In the genomic region with DNA sequence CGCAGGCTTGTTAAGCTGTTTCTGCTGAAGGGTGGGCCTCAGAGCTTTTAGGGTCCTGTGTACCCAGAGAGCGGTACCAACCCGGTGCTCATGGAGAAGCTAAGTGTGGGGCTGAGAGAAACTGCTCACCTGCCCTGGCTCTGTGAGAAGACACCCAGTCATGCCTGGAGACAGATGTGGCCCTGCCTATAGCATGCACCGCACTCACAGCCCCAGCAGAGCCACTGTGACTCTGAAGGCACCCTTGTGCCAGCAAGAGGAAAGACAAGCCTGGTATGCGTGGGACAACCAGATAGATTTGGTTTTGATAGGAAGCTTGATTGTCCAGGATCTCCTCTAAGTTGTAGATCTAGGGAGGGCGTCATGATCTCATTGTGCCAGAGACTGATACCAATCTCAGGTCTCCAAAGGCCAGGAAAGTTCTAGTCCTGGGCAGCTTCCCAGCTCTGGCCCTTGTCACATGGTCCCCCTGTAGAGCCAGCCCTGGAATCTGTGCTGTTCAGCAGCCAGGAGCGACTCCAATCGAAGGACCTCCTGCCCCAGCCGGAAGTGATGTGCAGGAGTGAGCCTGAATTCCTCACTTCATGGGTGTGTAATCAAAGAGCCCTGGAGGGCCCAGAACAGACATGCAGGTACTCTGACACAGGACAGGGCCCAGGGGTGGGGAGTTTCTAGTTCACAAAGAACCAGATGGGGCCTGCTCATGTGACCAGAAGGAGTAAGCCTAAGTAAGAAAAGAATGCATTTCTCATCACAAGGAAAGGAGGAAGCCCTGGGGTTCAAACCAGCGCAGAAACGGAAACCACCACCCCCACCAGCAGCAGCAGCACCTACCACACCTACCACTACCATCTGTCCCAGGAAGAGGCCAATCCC, we compare ENCODE assay signal across 9 mouse cellular contexts.
DNase-seq lines count a peak whose midpoint lies in the region; ATAC-seq and TF ChIP-seq lines count a peak whose summit lies in the region.
"Had no signal": no experiment of that assay in that cellular context is flagged by ENCODE, and none has a peak within 500 bp of the region (broad histone marks: within the 10 kb centered on the region; RNA-seq: fewer than 3 reads in every experiment).

No protein-coding gene starts in this region.

- no peak for DNase-seq in lung, postnatal 14 days
- peak; percentile 8 to 36 for DNase-seq in kidney, postnatal 4 days
- DNase-seq in thymus, postnatal 25 days = peak; percentile 63
- DNase-seq in B cell, adult 2 months = no peak
- no peak for DNase-seq in midbrain, postnatal 0 days (ENCODE audit: low spot score)
- DNase-seq in urinary bladder, postnatal 4 days (ENCODE audit: low spot score in 2 of 2) = no peak

- H3K27ac ChIP-seq in lung, embryonic 16.5 days (ENCODE audit: low read length) = peak overlapping the region; percentile 66
- H3K27ac ChIP-seq in heart, embryonic 11.5 days (ENCODE audit: low read depth, low read length) = peak overlapping the region; percentile 62
- no peak overlapping the region for H3K27ac ChIP-seq in midbrain, postnatal 0 days (ENCODE audit: low read depth, low read length)

- H3K9ac ChIP-seq in lung, embryonic 16.5 days (ENCODE audit: low read length) = no peak overlapping the region
- no peak overlapping the region for H3K9ac ChIP-seq in heart, embryonic 11.5 days (ENCODE audit: low read depth, low read length)
- H3K9ac ChIP-seq in midbrain, postnatal 0 days (replicated peaks; ENCODE audit: low read length, poor library complexity, severe bottlenecking) = no peak overlapping the region

- 65% methylated on average over 11 of the region's 11 CpGs for WGBS in lung, embryonic 16.5 days
- 65% methylated on average over 11 of the region's 11 CpGs for WGBS in heart, embryonic 11.5 days (ENCODE audit: insufficient replicate concordance)
- 84% methylated on average over 11 of the region's 11 CpGs for WGBS in midbrain, postnatal 0 days

- peaks cover 6% of the 10 kb centered on the region; the same call in 1 of the 2 replicates for H3K9me3 ChIP-seq in lung, embryonic 16.5 days (ENCODE audit: control insufficient read depth, low read length)
- no peaks in the 10 kb centered on the region for H3K9me3 ChIP-seq in heart, embryonic 11.5 days (replicated peaks; ENCODE audit: control insufficient read depth, low read length)
- no peaks in the 10 kb centered on the region for H3K9me3 ChIP-seq in midbrain, postnatal 0 days (ENCODE audit: low read length)

- H3K4me2 ChIP-seq in lung, embryonic 16.5 days (ENCODE audit: low read depth, low read length) = no peak overlapping the region
- no peak overlapping the region; the same call in 1 of the 2 replicates for H3K4me2 ChIP-seq in heart, embryonic 11.5 days
- no peak overlapping the region for H3K4me2 ChIP-seq in midbrain, postnatal 0 days (ENCODE audit: low read depth, low read length, poor library complexity, severe bottlenecking)

- no peaks in the 10 kb centered on the region for H3K27me3 ChIP-seq in lung, embryonic 16.5 days (ENCODE audit: control insufficient read depth, insufficient read depth, low read depth, low read length)
- no peaks in the 10 kb centered on the region for H3K27me3 ChIP-seq in heart, embryonic 11.5 days (ENCODE audit: control insufficient read depth, insufficient read depth, low read length)
- H3K27me3 ChIP-seq in midbrain, postnatal 0 days (ENCODE audit: insufficient read depth, low read length) = no peaks in the 10 kb centered on the region

- ATAC-seq in lung, embryonic 16.5 days (ENCODE audit: low read depth) = no peak
- ATAC-seq in heart, embryonic 11.5 days (replicated peaks; ENCODE audit: insufficient number of reproducible peaks, low FRiP score, low TSS enrichment) = no peak
- no peak for ATAC-seq in midbrain, postnatal 0 days (ENCODE audit: low FRiP score)

- H3K4me3 ChIP-seq in lung, embryonic 16.5 days (ENCODE audit: low read length) = no peak overlapping the region
- no peak overlapping the region for H3K4me3 ChIP-seq in heart, embryonic 11.5 days (ENCODE audit: low read depth, low read length)
- no peak overlapping the region for H3K4me3 ChIP-seq in midbrain, postnatal 0 days (ENCODE audit: low read depth, low read length)
- H3K4me3 ChIP-seq: erythroblast, embryonic 14.5 days had no signal

- peaks cover 24% of the 10 kb centered on the region for H3K4me1 ChIP-seq in lung, embryonic 16.5 days (replicated peaks; ENCODE audit: control insufficient read depth, insufficient read depth, low read length)
- H3K4me1 ChIP-seq in heart, embryonic 11.5 days (ENCODE audit: control insufficient read depth, insufficient read depth, low read length) = peaks cover 16% of the 10 kb centered on the region
- H3K4me1 ChIP-seq in midbrain, postnatal 0 days (ENCODE audit: insufficient read depth, low read length) = no peaks in the 10 kb centered on the region

- H3K36me3 ChIP-seq in lung, embryonic 16.5 days (ENCODE audit: control insufficient read depth, insufficient read depth, low read length) = no peaks in the 10 kb centered on the region
- no peaks in the 10 kb centered on the region for H3K36me3 ChIP-seq in heart, embryonic 11.5 days (ENCODE audit: control insufficient read depth, insufficient read depth, low read length)
- no peaks in the 10 kb centered on the region for H3K36me3 ChIP-seq in midbrain, postnatal 0 days (ENCODE audit: insufficient read depth, low read length)

- TF ChIP-seq CTCF in midbrain, postnatal 0 days (IDR thresholded peaks at IDR 0.05) = no peak

Comparison
In these comparisons a context has a peak if more than half of its experiments do, and no peak if none do; other contexts are left out.
1. DNase-seq: peak in kidney, postnatal 4 days (2 of 2) and thymus, postnatal 25 days (single experiment); none in lung, postnatal 14 days (single experiment), B cell, adult 2 months (0 of 2), midbrain, postnatal 0 days (single experiment) and urinary bladder, postnatal 4 days (0 of 2).